Mouse (Mus musculus) forebrain, embryonic 13.5 days (tissue): Measurements from ENCODE around the gene Cltb. TPM values are rescaled to one million over a fixed set of nuclear protein-coding genes. Genes with fewer than 3 reads are reported as not detected.

Experiments used
- ATAC-seq: fragments of 200-750 bp; cut with Nextera tagmentation; 2 replicates; pipeline ENCODE4 v1.8.0; 2017
- H3K27ac ChIP-seq: fragments of 300-500 bp; sonication (generic); 2 replicates; pipeline ENCODE4 v1.5.1; 2015; ENCODE audit warnings: inconsistent platforms, mild to moderate bottlenecking, moderate library complexity
- H3K27me3 ChIP-seq: fragments of 300-500 bp; sonication (generic); 2 replicates; pipeline ENCODE4 v1.6.1; 2015; ENCODE audit warnings: mild to moderate bottlenecking, inconsistent platforms
- H3K36me3 ChIP-seq: fragments of 300-500 bp; sonication (generic); 2 replicates; pipeline ENCODE4 v1.6.1; 2015; ENCODE audit warnings: mild to moderate bottlenecking, inconsistent platforms; ENCODE audit not compliant: poor library complexity, severe bottlenecking
- H3K4me1 ChIP-seq: fragments of 300-500 bp; sonication (generic); 2 replicates; pipeline ENCODE4 v1.6.1; 2015; ENCODE audit warnings: inconsistent platforms
- H3K4me2 ChIP-seq: fragments of 300-500 bp; sonication (generic); 2 replicates; pipeline ENCODE4 v1.6.1; 2015; ENCODE audit warnings: inconsistent platforms, mild to moderate bottlenecking, moderate library complexity
- H3K4me3 ChIP-seq: fragments of 300-500 bp; sonication (generic); 2 replicates; pipeline ENCODE4 v1.5.1; 2015; ENCODE audit warnings: mild to moderate bottlenecking, inconsistent platforms
- H3K9ac ChIP-seq: fragments of 300-500 bp; sonication (generic); 2 replicates; pipeline ENCODE4 v1.6.1; 2015; ENCODE audit warnings: mild to moderate bottlenecking, inconsistent platforms
- H3K9me3 ChIP-seq: fragments of 300-500 bp; sonication (generic); replicated peaks from 2 replicates; pipeline ENCODE4 v1.6.1; 2016; ENCODE audit warnings: inconsistent platforms
- WGBS: fragments of 180-500 bp; shearing (Covaris S2); methylation state at CpG from one replicate; pipeline ENCODE4 v1.1.7; 2015; 5-methylcytosine and 5-hydroxymethylcytosine counted together
- polyA plus RNA-seq: library from polyadenylated mRNA; unstranded; fragments of >200 nt; fragmentation: Nextera tagmentation; extraction: Ambion mirVana; gene quantifications from 2 replicates; pipeline ENCODE4 v1.2.1, GENCODE M21; 2015

The Cltb gene
- polyA plus RNA-seq, 1 experiment from 2014 or later: 57.2 TPM

GRCm38 (mm10) chr13:54572621-54573020, 38.5 kb downstream of the Cltb start:
- H3K27ac ChIP-seq: no peak overlapping the region
- no peak overlapping the region for H3K9ac ChIP-seq
- H3K4me1 ChIP-seq: peaks cover 23% of the 10 kb centered on the region
- no peaks in the 10 kb centered on the region for H3K9me3 ChIP-seq
- H3K27me3 ChIP-seq: peaks cover 8% of the 10 kb centered on the region; the same call in 1 of the 2 replicates
- H3K36me3 ChIP-seq: peaks cover 12% of the 10 kb centered on the region; the same call in 1 of the 2 replicates
- no peak overlapping the region for H3K4me3 ChIP-seq
- WGBS: 81% methylated on average over 4 of the region's 4 CpGs
- no peak for ATAC-seq
- H3K4me2 ChIP-seq: no peak overlapping the region

- Histone ChIP-seq H3K9me3 (no peaks in the 10 kb centered on the region), H3K4me2 (no peak overlapping the region), H3K9ac (no peak overlapping the region), H3K27ac (no peak overlapping the region), H3K27me3 (peaks cover 8% of the 10 kb centered on the region; the same call in 1 of the 2 replicates), H3K4me3 (no peak overlapping the region), H3K4me1 (peaks cover 20% of the 10 kb centered on the region), H3K36me3 (peaks cover 4% of the 10 kb centered on the region; the same call in 1 of the 2 replicates)
- ATAC-seq: no peak
- WGBS: 6% methylated on average over 2 of the region's 2 CpGs
Measured at GRCm38 (mm10) chr13:54571637-54572036, 39.5 kb downstream of the Cltb start.

- no peak overlapping the region for H3K4me3 ChIP-seq
- ATAC-seq: no peak
- no peak overlapping the region for H3K9ac ChIP-seq
- H3K27me3 ChIP-seq: peaks cover 8% of the 10 kb centered on the region; the same call in 1 of the 2 replicates
- H3K4me1 ChIP-seq: peaks cover 12% of the 10 kb centered on the region
- H3K9me3 ChIP-seq: no peaks in the 10 kb centered on the region
- H3K4me2 ChIP-seq: no peak overlapping the region
- H3K27ac ChIP-seq: no peak overlapping the region
- 74% methylated on average over 4 of the region's 4 CpGs for WGBS
- no peaks in the 10 kb centered on the region for H3K36me3 ChIP-seq
Measured at GRCm38 (mm10) chr13:54570736-54571135, 40.4 kb downstream of the Cltb start.

GRCm38 (mm10) chr13:54569282-54569681, 41.9 kb downstream of the Cltb start:
- 50% methylated on average over 1 of the region's 1 CpGs for WGBS
- no peak for ATAC-seq
- peaks cover 8% of the 10 kb centered on the region; the same call in 1 of the 2 replicates for H3K27me3 ChIP-seq
- no peak overlapping the region for H3K27ac ChIP-seq
- H3K9me3 ChIP-seq: no peaks in the 10 kb centered on the region
- H3K4me3 ChIP-seq: no peak overlapping the region
- H3K4me2 ChIP-seq: no peak overlapping the region
- no peaks in the 10 kb centered on the region for H3K36me3 ChIP-seq
- peaks cover 14% of the 10 kb centered on the region for H3K4me1 ChIP-seq
- H3K9ac ChIP-seq: no peak overlapping the region

- Histone ChIP-seq H3K27ac (no peak overlapping the region), H3K9me3 (no peaks in the 10 kb centered on the region), H3K36me3 (peaks cover 5% of the 10 kb centered on the region; the same call in 1 of the 2 replicates), H3K27me3 (peaks cover 2% of the 10 kb centered on the region; the same call in 1 of the 2 replicates), H3K4me1 (peaks cover 22% of the 10 kb centered on the region), H3K4me2 (no peak overlapping the region), H3K9ac (no peak overlapping the region), H3K4me3 (no peak overlapping the region)
- no peak for ATAC-seq
- WGBS: 48% methylated on average over 5 of the region's 5 CpGs
Measured at GRCm38 (mm10) chr13:54568380-54568779, 42.8 kb downstream of the Cltb start.

- Histone ChIP-seq H3K9ac (peak overlapping the region; percentile 99; the same call in 1 of the 2 replicates), H3K27me3 (no peaks in the 10 kb centered on the region), H3K9me3 (no peaks in the 10 kb centered on the region), H3K36me3 (peaks cover 29% of the 10 kb centered on the region), H3K4me3 (peak overlapping the region; percentile 97), H3K27ac (peak overlapping the region; percentile 82; the same call in 1 of the 2 replicates), H3K4me2 (peak overlapping the region; percentile 88), H3K4me1 (peaks cover 18% of the 10 kb centered on the region)
- 36% methylated on average over 8 of the region's 8 CpGs for WGBS
- peak; percentile 71 for ATAC-seq
Measured at GRCm38 (mm10) chr13:54565594-54566345, 45.4 kb downstream of the Cltb start.

GRCm38 (mm10) chr13:54565201-54565581, 46.0 kb downstream of the Cltb start, which contains the start of gene 4833439L19Rik:
TSS of gene 4833439L19Rik (minus strand) at chr13:54565435.
- peak within 1 kb of the TSS; percentile 97 for H3K4me3 ChIP-seq
- H3K4me2 ChIP-seq: peak within 1 kb of the TSS; percentile 88
- WGBS: under 1% methylated on average over 27 of the region's 27 CpGs
- H3K27ac ChIP-seq: peak within 1 kb of the TSS; percentile 82
- peaks cover 18% of the 10 kb centered on the region for H3K4me1 ChIP-seq
- peak within 1 kb of the TSS; percentile 99 for H3K9ac ChIP-seq
- H3K36me3 ChIP-seq: peaks cover 35% of the 10 kb centered on the region
- no peaks in the 10 kb centered on the region for H3K9me3 ChIP-seq
- H3K27me3 ChIP-seq: no peaks in the 10 kb centered on the region
- ATAC-seq: peak; percentile 98

- ATAC-seq: peak; percentile 69
- Histone ChIP-seq H3K27me3 (no peaks in the 10 kb centered on the region), H3K9me3 (no peaks in the 10 kb centered on the region), H3K4me2 (peak overlapping the region; percentile 88), H3K4me3 (peak overlapping the region; percentile 97), H3K4me1 (peaks cover 18% of the 10 kb centered on the region), H3K27ac (peak overlapping the region; percentile 82), H3K9ac (peak overlapping the region; percentile 99), H3K36me3 (peaks cover 41% of the 10 kb centered on the region)
- 12% methylated on average over 45 of the region's 45 CpGs for WGBS
Measured at GRCm38 (mm10) chr13:54564232-54565200, 46.6 kb downstream of the Cltb start.

- Histone ChIP-seq H3K9me3 (no peaks in the 10 kb centered on the region), H3K27ac (no peak overlapping the region), H3K4me3 (no peak overlapping the region), H3K27me3 (no peaks in the 10 kb centered on the region), H3K9ac (no peak overlapping the region), H3K4me1 (peaks cover 18% of the 10 kb centered on the region), H3K36me3 (peaks cover 61% of the 10 kb centered on the region), H3K4me2 (no peak overlapping the region)
- no peak for ATAC-seq
- WGBS: 84% methylated on average over 7 of the region's 7 CpGs
Measured at GRCm38 (mm10) chr13:54562562-54562961, 48.6 kb downstream of the Cltb start.

GRCm38 (mm10) chr13:54560608-54561007, 50.5 kb downstream of the Cltb start:
- Histone ChIP-seq H3K4me3 (no peak overlapping the region), H3K27me3 (no peaks in the 10 kb centered on the region), H3K9me3 (no peaks in the 10 kb centered on the region), H3K4me2 (no peak overlapping the region), H3K9ac (no peak overlapping the region), H3K36me3 (peaks cover 80% of the 10 kb centered on the region), H3K27ac (no peak overlapping the region), H3K4me1 (peaks cover 16% of the 10 kb centered on the region)
- WGBS: 95% methylated on average over 7 of the region's 7 CpGs
- ATAC-seq: no peak

- ATAC-seq: no peak
- H3K4me2 ChIP-seq: no peak overlapping the region
- WGBS: 100% methylated on average over 2 of the region's 2 CpGs
- peaks cover 89% of the 10 kb centered on the region for H3K36me3 ChIP-seq
- H3K9ac ChIP-seq: no peak overlapping the region
- no peaks in the 10 kb centered on the region for H3K9me3 ChIP-seq
- H3K27me3 ChIP-seq: no peaks in the 10 kb centered on the region
- H3K4me3 ChIP-seq: no peak overlapping the region
- peaks cover 15% of the 10 kb centered on the region for H3K4me1 ChIP-seq
- H3K27ac ChIP-seq: no peak overlapping the region
Measured at GRCm38 (mm10) chr13:54559656-54560055, 51.5 kb downstream of the Cltb start.

- no peak for ATAC-seq
- 96% methylated on average over 1 of the region's 1 CpGs for WGBS
- Histone ChIP-seq H3K9ac (no peak overlapping the region), H3K27ac (no peak overlapping the region), H3K4me2 (no peak overlapping the region), H3K4me1 (no peaks in the 10 kb centered on the region), H3K9me3 (no peaks in the 10 kb centered on the region), H3K4me3 (no peak overlapping the region), H3K36me3 (peaks cover 95% of the 10 kb centered on the region), H3K27me3 (no peaks in the 10 kb centered on the region)
Measured at GRCm38 (mm10) chr13:54557652-54558051, 53.5 kb downstream of the Cltb start.
